Mouse (Mus musculus): ENCODE results near the gene Cyp2w1. TPM values are rescaled to one million over a fixed set of nuclear protein-coding genes. Genes with fewer than 3 reads are reported as not detected.
A peak's percentile ranks its signal among the peaks of the same experiment; 100 is the strongest.

Cyp2w1 gene
- polyA plus RNA-seq, 1 experiment from 2014 or later = 4.8 TPM

DNA sequence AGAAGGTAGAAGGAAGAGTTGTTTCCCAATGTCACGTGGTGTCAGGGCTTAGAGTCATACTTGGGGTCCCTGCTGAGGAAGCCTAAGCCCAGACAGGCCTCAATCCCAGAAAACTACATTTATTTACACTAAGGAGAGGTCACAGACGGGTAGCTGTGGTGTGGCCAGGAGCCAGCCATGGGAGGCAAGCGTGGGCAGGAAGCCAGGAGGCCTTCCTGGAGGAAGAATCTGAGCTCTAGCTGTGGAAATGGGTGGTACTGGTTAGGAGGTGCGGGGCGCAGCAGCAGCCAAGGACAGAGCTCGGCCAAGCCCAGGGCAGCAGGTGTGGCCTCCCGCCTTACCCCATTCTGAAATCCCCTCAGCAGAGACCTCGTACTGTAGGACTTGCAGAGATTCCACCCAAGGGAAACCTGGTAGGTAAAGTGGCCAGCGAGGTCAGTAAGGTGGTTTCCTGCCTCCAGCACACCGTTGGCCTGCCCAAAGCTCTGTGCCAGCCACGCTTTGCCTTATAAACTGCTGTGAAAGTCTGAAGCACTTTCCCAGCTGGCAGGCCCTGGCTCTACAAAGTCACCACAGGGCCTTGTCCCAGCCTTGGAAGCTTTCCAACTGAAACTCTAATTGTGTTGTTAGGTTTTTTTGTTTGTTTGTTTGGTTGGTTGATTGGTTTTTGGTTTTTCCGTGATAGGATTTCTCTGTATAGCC is 37.3 kb upstream of the Cyp2w1 start:
- 63% methylated on average over 12 of the region's 12 CpGs for WGBS
- Histone ChIP-seq H3K4me3 (ENCODE audit: low read depth, low read length) (no peak overlapping the region), H3K4me2 (replicated peaks; ENCODE audit: low read depth) (no peak overlapping the region), H3K9ac (ENCODE audit: low read length) (no peak overlapping the region), H3K36me3 (ENCODE audit: control insufficient read depth, insufficient read depth, low read length) (no peaks in the 10 kb centered on the region), H3K4me1 (replicated peaks; ENCODE audit: control insufficient read depth, insufficient read depth) (peaks cover 5% of the 10 kb centered on the region; the same call in 1 of the 2 replicates), H3K9me3 (ENCODE audit: control insufficient read depth, low read length) (no peaks in the 10 kb centered on the region), H3K27me3 (ENCODE audit: control insufficient read depth, insufficient read depth, low read length) (no peaks in the 10 kb centered on the region), H3K27ac (replicated peaks) (peak overlapping the region; percentile 24; the same call in 1 of the 2 replicates)
- DNase-seq (ENCODE audit: low spot score) = peak; percentile 62
- no peak for TF ChIP-seq CTCF (IDR thresholded peaks at IDR 0.05; ENCODE audit: low read depth)
- TF ChIP-seq EP300 (optimal IDR thresholded peaks at IDR 0.05) = no peak
- no peak for ATAC-seq (ENCODE audit: low FRiP score, low TSS enrichment)

DNA sequence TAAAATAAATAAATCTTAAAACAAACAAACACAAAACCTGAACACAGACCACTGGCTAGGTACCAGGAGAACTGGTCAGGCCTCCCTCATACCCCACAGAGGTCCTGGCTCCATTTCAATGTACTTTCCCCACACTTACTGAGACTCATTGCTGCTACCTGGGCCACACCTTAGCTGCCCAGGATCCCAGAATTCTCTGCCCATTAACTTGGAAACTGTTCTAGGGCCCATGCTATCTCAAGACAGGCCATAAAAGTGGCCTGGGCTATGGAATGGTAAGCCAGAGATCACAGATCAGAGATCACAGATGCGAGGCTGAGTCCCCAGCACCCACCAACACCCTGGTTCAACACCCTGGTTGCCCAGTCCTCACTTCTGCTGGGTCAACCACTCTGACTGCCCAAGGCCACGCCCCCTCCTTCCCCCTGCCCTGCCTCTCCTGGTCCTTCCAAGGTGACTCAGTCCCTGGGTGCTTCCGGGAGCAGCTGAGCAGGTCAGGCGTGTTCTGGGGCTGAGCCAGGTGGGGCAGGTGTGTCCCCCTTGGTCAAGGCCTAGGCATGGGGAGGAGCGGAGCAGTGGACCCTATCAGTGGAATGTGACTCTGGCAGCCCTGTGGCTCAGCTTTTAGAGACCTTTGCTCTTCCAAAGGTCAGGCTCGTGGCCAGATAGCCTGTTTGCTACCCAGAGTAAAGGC is 35.3 kb upstream of the Cyp2w1 start:
- no peaks in the 10 kb centered on the region for H3K36me3 ChIP-seq (ENCODE audit: control insufficient read depth, insufficient read depth, low read length)
- WGBS = 57% methylated on average over 6 of the region's 6 CpGs
- DNase-seq (ENCODE audit: low spot score) = peak; percentile 93
- peak; percentile 94 for ATAC-seq (ENCODE audit: low FRiP score, low TSS enrichment)
- no peak overlapping the region for H3K4me2 ChIP-seq (replicated peaks; ENCODE audit: low read depth)
- peaks cover 5% of the 10 kb centered on the region; the same call in 1 of the 2 replicates for H3K4me1 ChIP-seq (replicated peaks; ENCODE audit: control insufficient read depth, insufficient read depth)
- H3K9ac ChIP-seq (ENCODE audit: low read length) = peak overlapping the region; percentile 38; the same call in 1 of the 2 replicates
- H3K27ac ChIP-seq (replicated peaks) = peak overlapping the region; percentile 84
- TF ChIP-seq EP300 (optimal IDR thresholded peaks at IDR 0.05) (no peak), CTCF (IDR thresholded peaks at IDR 0.05; ENCODE audit: low read depth) (no peak)
- no peaks in the 10 kb centered on the region for H3K27me3 ChIP-seq (ENCODE audit: control insufficient read depth, insufficient read depth, low read length)
- no peaks in the 10 kb centered on the region for H3K9me3 ChIP-seq (ENCODE audit: control insufficient read depth, low read length)
- no peak overlapping the region for H3K4me3 ChIP-seq (ENCODE audit: low read depth, low read length)

DNA sequence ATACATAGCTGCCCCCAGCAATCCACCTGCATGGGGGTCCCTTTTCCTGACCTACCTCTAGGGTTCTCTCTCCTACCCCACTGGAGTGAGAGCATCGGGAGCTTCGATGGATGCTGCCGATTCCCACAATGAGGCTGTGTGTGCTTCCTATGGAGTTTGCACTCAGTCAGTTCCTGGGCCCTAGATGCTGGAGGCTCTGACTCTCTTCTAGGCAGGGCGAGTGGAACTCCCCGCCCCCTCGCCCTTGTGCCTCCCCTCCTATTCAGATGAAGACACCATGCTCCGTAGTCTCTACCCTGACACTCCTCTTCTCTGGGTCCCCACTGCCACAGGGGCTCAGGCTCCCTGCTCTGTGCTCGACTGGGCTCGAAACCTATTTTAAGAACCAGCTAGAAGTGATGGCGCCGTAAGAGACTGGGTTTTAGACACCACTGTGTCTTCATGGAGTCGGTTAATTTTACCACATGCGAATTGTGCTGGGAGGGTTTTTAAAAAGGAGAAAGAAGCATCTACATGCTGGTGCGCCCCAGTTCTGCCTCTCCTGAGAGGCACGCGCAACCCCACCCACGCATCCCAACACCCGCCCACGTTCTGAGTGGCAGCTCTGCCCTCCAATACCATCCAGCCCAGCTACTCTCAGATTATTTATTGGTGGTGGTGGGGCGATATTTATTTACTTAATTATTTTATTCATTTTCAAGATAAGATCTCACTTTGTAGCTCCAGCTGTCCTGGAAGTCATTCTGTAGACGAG is 34.5 kb upstream of the Cyp2w1 start:
- no peaks in the 10 kb centered on the region for H3K9me3 ChIP-seq (ENCODE audit: control insufficient read depth, low read length)
- 65% methylated on average over 21 of the region's 21 CpGs for WGBS
- peak overlapping the region; percentile 84 for H3K27ac ChIP-seq (replicated peaks)
- H3K27me3 ChIP-seq (ENCODE audit: control insufficient read depth, insufficient read depth, low read length) = no peaks in the 10 kb centered on the region
- H3K9ac ChIP-seq (ENCODE audit: low read length) = peak overlapping the region; percentile 38; the same call in 1 of the 2 replicates
- peaks cover 5% of the 10 kb centered on the region; the same call in 1 of the 2 replicates for H3K4me1 ChIP-seq (replicated peaks; ENCODE audit: control insufficient read depth, insufficient read depth)
- no peak overlapping the region for H3K4me3 ChIP-seq (ENCODE audit: low read depth, low read length)
- no peaks in the 10 kb centered on the region for H3K36me3 ChIP-seq (ENCODE audit: control insufficient read depth, insufficient read depth, low read length)
- no peak overlapping the region for H3K4me2 ChIP-seq (replicated peaks; ENCODE audit: low read depth)
- ATAC-seq (ENCODE audit: low FRiP score, low TSS enrichment) (peak; percentile 16; the same call in 1 of the 2 replicates), DNase-seq (ENCODE audit: low spot score) (no peak)
- TF ChIP-seq EP300 (optimal IDR thresholded peaks at IDR 0.05) (no peak), CTCF (IDR thresholded peaks at IDR 0.05; ENCODE audit: low read depth) (no peak)

DNA sequence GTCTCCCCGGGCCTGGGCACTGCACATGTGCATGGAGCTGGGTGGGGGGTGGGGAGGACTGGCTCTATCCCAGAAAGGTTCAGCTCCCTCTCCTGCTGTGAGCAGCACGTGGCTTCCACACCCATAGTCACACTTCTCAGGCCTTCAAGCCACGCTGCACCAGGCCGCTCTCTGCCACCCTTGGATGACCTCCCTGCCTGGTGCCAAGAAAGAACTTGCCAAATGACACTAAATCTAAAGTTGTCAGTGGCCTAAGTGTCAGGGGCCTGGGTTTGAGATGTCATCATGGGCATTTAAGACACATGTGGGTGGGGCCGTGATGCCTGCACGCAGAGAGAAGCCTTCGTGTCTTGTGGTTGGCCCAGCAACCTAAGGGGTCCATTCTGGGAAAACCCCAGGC is 32.0 kb upstream of the Cyp2w1 start:
- TF ChIP-seq EP300 (optimal IDR thresholded peaks at IDR 0.05) (no peak), CTCF (IDR thresholded peaks at IDR 0.05; ENCODE audit: low read depth) (no peak)
- Histone ChIP-seq H3K9me3 (ENCODE audit: control insufficient read depth, low read length) (no peaks in the 10 kb centered on the region), H3K27me3 (ENCODE audit: control insufficient read depth, insufficient read depth, low read length) (no peaks in the 10 kb centered on the region), H3K9ac (ENCODE audit: low read length) (no peak overlapping the region), H3K4me2 (replicated peaks; ENCODE audit: low read depth) (no peak overlapping the region), H3K27ac (replicated peaks) (no peak overlapping the region), H3K4me3 (ENCODE audit: low read depth, low read length) (no peak overlapping the region), H3K4me1 (replicated peaks; ENCODE audit: control insufficient read depth, insufficient read depth) (peaks cover 5% of the 10 kb centered on the region; the same call in 1 of the 2 replicates), H3K36me3 (ENCODE audit: control insufficient read depth, insufficient read depth, low read length) (no peaks in the 10 kb centered on the region)
- ATAC-seq (ENCODE audit: low FRiP score, low TSS enrichment) (no peak), DNase-seq (ENCODE audit: low spot score) (no peak)
- WGBS = 71% methylated on average over 7 of the region's 7 CpGs

DNA sequence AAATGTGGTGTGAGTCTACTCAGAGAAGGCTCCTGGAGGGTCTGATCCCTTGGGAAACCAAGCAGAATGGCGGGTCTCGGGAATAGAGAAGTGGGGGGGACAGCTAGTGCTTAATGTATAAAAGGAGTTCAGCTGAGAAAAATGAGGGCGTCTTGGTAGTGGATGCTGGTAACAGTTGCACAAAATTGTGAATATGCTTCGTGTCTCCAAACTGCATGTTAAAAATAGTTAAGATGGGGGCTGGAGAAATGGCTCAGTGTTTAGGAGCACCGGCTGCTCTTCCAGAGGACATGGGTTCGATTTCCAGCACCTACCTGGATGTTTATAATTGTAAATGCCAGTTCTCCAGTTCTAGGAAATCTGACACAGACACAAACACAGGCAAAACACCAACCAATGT is 31.1 kb upstream of the Cyp2w1 start:
- Histone ChIP-seq H3K27ac (replicated peaks) (no peak overlapping the region), H3K36me3 (ENCODE audit: control insufficient read depth, insufficient read depth, low read length) (no peaks in the 10 kb centered on the region), H3K9me3 (ENCODE audit: control insufficient read depth, low read length) (no peaks in the 10 kb centered on the region), H3K27me3 (ENCODE audit: control insufficient read depth, insufficient read depth, low read length) (no peaks in the 10 kb centered on the region), H3K4me2 (replicated peaks; ENCODE audit: low read depth) (no peak overlapping the region), H3K4me1 (replicated peaks; ENCODE audit: control insufficient read depth, insufficient read depth) (peaks cover 7% of the 10 kb centered on the region; the same call in 1 of the 2 replicates), H3K9ac (ENCODE audit: low read length) (no peak overlapping the region), H3K4me3 (ENCODE audit: low read depth, low read length) (no peak overlapping the region)
- TF ChIP-seq CTCF (IDR thresholded peaks at IDR 0.05; ENCODE audit: low read depth) = no peak
- no peak for TF ChIP-seq EP300 (optimal IDR thresholded peaks at IDR 0.05)
- WGBS = 82% methylated on average over 6 of the region's 6 CpGs
- no peak for DNase-seq (ENCODE audit: low spot score)
- ATAC-seq (ENCODE audit: low FRiP score, low TSS enrichment) = no peak
